Mouse (Mus musculus): ENCODE data around the gene Scube2. TPM values are rescaled to one million over a fixed set of nuclear protein-coding genes. Genes with fewer than 3 reads are reported as not detected.

Scube2 gene
- total RNA-seq (2021), result under 1 TPM in 1 of 2 experiments, not detected in 1; 0.32 TPM
- long read RNA-seq, experiment 1, result 0 reads
- long read RNA-seq, experiment 2, partial matches to known transcripts, result 0 of 1 reads
- long read RNA-seq, experiment 2, other reads (novel, unspliced or antisense), result 1 of 1 reads

DNA sequence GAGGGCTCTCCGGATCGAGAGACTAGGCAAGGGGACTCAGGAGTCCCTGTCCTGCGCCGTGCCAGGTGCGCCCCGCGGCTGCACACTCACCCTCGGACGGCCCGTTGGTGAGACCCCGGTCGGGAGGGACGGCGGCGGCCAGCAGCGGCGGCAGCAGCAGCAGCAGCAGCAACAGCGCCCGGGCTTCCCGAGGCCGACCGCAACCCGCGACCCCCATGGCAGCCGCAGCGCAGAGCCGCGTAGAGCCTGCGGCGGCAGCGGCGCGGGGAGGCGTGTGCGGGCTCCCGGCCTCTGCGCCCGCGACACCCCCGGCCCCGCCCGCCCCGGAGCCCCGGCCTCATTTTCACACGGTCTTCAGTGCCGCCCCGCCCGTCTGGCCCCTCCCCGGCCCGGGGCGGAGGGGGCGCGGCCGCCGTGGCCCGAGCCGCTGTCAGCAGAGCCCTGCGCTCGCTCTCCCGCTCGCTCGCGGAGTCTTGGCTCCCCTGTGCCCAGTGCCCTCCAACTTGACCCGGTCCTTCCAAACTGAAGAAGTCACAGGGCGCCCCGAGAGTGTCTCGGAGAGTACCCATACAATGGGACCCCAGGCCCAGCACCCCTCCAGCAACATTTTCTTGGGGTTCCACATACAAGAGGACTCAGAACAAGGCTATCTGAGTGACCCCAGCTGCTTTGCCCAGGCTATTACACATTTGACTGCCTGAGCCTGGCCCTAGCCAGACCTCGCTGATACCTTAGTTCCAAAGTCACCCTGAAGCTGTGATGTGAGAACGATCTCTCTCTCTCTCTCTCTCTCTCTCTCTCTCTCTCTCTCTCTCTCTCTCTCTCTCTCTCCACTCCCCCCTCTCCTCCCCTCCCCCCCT is at the start of gene Scube2:
Scube2 (minus strand) TSS at position 310 of the 860 bp plus-strand sequence.
- DNase-seq (ENCODE audit: low spot score in 2 of 2), result peak; percentile 21 to 41

DNA sequence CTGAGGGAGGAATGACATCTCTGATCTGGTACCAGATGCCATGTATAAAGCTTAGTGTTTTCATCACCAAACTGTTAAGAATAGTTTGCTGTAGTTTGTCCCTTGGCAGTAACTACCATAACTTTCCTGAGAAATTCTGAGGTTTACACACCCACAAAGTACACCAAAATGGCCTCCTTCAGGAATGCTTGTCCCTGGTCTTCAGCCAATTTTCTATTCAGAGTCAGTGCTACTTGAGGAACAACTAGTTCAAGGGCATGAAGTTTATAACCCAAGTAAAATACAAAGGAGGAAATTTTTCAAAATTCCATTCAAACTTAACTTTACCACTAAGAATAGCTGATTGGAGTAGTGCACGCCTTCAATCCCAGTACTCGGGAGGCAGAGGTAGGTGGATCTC is 40.7 kb upstream of the Scube2 start:
- no peak for DNase-seq (ENCODE audit: low spot score in 2 of 2)

DNA sequence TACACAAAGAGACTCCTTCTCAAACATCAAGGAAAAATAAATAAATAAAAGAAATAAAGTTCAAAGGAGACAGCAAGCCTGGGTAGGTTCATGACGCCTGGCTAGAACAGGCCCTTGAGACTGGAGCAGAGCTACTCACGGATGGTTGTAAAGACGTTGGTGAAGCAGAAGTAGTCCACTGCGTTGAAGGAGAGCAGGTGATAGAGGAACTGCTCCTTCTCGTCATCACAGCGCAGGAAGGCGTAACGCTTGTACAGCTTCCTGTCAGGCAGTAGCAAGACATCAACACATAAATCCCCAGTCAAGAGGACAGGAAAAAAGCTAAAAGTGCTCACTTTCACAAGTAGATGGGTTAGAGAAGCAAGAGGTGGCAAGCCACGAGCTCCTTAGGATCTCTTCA is 35.4 kb upstream of the Scube2 start:
- DNase-seq (ENCODE audit: low spot score in 2 of 2), result no peak

DNA sequence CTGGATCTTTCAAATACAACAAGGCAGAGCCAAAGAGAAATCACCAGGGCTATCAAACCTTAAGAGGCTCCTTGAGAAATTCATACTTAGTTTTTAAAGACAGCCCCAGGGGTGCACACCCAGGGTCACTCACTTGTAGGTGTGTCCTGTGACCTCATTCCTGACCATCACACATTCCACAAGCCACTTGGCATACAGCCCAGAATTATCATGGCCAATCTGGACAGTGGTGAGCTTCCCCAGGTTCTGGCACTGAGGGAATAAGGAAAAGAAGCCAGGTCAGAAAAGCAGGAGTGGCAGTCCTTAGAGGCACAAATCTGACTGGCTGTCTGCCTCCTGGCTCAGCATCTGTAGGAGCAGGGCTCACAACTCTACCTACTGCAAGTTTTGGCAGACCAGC is 33.4 kb upstream of the Scube2 start:
- peak in 1 of 2 experiments; percentile 30 for DNase-seq (ENCODE audit: low spot score in 2 of 2)

DNA sequence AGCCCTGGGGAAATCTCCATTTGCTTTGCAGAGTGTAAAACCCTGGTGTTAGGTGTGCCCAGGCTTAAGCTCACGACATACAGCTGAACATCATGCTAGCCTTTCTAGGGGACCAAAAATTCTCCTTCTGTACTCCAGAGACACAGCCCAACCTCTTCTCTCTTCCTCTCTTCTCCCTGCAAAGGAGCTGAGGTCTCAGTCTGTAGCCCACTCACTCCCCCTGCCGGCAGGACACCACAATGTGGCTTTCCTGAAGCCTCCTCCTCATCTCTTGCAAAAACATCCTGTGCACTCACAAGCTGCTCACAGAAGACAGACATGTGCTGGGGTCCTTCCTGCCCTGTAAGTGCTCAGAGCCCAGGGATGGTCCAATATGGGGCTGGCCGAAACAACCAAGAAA is 27.1 kb upstream of the Scube2 start:
- DNase-seq (ENCODE audit: low spot score in 2 of 2), result peak; percentile 57 to 65

DNA sequence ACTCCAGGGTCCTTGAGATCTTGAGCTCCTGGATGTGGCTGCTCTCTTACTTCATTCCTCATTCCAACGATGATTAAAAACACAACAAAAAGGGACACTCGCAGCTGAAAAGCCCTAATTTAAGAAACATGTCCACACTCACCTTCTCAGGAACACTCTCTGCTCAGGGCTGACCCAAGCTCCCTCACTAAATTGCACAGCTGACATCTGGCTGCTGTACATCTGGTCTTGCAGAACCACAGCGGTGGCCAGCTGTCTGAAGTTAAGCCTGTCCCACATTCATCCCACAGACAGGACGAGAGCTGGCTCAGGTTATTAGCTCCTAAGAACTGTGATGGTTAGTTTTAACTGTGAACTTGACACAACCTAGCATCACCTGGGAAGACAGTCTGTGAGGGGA is 26.3 kb upstream of the Scube2 start:
- no peak for DNase-seq (ENCODE audit: low spot score in 2 of 2)

DNA sequence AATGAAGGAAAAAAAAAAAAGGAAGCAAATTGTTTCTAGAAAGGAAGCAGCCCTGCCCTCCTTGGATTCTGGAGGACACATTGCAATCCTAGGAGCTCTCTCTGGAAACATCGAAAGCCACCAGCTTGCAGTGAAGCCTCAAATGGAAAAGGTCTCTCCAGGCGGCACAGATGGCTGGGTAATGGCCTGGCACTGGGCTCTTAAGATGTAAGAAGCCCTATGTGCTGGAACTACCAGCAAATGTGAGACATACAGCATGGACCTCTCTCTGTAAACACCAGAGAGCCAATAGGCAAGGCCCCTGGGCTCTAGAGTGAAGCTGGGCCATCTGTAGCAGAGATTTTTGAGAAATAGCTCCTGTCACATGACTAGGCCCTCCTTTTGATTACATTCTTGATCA is 24.8 kb upstream of the Scube2 start:
- no peak for DNase-seq (ENCODE audit: low spot score in 2 of 2)

DNA sequence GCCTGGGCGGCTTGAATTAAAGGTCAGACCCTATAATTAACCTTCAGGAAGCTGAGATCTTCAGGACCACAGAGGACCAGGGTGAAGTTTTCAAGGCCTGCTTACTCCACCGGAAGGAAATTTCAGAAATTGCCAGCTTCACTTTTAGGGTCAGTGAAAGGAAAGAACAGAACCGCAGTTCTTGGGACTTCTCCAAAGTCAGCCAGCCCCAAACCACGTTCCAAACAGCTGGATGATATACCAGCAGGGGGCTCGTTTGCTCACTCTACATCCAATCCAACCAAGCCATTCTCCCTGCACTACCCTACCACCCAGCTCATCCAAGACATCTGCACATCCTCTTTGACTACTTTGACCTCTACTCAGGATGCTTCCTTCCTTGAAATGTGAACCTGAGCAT is 23.8 kb upstream of the Scube2 start:
- DNase-seq (ENCODE audit: low spot score in 2 of 2), result no peak

DNA sequence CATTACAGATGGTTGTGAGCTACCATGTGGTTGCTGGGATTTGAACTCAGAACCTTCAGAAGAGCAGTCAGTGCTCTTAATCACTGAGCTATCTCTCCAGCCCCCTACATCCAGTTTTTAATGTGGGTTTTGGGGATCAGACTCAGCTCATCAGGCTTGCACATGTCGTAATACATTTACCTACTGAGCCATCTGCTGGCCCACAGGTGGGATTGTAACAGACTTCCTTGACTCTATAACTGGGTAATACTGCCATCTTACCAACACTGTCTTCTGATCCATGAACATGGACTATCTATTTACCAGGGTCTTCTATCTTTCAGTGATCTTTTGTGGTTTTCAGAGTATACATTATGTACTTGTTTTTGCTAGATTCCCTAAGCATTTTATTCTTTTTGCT is 20.8 kb upstream of the Scube2 start:
- DNase-seq (ENCODE audit: low spot score in 2 of 2), result no peak

DNA sequence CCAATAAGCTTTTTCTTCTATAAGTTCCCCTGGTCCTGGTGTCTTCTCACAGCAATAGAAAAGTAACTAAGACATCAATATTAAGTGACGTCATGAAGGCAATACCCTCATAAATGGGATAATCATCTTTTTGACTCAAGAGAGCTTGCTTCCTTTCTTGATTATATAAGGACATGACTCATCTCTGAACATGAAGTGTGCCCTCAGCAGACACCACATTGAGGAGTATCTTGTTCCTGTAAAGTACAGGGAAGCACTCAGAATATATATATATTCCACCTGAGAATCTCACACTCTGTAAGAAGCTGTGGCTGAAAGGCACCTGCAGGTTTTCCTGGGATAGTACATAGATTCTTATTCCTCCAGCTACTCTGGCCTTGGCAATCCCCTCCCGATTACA is 17.1 kb upstream of the Scube2 start:
- no peak for DNase-seq (ENCODE audit: low spot score in 2 of 2)

DNA sequence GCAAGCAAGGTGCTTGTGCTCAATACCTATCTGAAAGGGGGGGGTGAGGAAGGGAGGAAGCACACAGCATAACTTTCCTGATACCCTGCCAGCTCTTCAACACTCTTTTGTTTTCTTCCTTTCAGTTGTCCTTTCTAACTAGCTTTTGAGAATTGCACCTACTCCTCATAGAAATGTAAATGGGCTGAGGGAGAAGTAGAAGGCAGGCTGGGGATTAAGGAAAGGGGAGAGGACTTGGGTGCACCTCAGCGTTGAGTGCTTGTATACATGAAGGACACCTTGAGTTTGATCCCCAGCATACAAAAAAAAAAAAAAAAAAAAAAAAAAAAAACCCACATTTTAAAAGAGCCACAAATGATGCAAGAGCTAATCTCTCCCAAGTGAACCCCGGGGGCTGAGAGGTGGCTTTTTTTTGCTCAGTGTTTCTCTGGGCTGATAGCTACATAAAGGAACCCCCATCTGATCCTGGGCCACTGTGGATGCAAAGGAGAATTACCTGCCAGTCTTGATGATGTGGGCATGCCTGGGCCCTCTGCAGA is 16.2 kb upstream of the Scube2 start:
- DNase-seq (ENCODE audit: low spot score in 2 of 2), result no peak

DNA sequence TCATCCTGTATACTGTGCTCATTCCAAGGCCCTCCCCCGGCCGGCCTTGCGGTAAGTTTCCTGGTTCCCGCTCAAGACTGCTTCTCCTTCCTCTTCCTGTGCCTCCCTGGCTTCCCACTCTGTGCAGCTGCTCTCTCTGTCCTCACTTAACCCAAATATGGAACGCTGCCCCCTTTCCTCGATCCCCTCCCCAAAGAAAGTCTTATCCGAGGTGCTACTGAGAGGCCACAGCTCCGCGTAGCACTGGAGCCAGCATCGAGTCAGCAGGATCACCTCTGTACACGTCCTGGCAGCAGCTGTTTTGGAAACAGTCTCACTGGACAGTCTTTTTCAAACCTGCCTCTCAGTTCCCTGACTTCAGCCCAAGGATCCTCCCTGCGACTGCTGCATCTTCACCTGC is 13.7 kb upstream of the Scube2 start:
- DNase-seq (ENCODE audit: low spot score in 2 of 2), result no peak

DNA sequence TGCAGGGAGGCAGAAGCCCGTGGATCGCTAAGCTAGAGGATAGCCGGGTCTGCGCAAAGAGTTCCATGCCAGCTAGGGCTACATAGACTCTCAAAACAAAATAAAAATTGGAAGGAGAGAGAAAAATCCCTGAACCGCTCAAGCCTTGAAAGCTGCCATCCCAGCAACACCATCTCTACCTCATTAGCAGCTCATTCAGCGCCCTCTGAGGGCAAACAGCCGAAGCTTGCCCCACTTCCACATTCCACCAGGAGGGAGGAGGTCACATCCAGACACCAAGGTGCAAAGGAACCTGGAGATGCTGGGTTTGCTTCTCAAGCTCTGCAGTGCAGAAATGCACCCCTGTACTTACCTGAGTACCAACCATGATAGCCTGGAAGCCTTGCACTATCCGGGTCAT is 10.6 kb upstream of the Scube2 start:
- no peak for DNase-seq (ENCODE audit: low spot score in 2 of 2)

DNA sequence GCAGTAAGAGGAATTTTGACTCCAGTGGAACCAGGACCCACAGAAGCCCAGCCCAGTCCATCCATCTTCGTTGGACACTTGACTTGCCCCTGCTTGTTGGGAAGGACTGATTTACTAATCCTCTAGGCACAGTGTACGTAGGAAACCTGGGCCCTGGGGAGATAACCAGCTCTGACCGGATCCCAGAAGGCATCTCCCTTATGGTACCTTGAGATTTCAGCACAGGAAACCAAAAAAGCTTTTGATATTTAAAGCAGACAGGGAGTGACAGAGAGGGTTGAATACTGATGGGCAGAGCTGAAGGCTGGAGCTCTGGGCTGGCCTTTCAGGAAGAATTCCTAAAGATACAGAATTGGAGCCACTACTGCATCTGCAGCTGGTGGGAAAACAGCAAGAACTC is 10.1 kb upstream of the Scube2 start:
- DNase-seq (ENCODE audit: low spot score in 2 of 2), result no peak

DNA sequence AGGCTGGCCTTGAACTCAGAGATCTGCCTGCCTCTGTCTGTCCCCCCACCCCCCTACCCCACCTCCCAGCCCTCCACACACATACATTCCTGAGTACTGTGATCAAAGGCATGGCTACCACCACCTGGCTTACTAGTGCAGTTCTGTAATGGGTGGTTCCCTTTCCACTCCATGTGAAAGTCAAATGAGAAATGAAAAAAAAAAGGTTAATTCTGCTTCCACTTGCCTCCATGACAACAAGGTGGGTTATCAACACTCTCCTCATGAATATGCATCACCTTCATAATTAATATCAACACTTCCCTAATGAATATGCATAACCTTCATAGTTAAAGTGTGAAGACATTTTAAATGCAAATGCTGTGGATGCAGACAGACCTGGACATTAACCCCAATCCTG is 9.6 kb upstream of the Scube2 start:
- DNase-seq (ENCODE audit: low spot score in 2 of 2), result no peak

DNA sequence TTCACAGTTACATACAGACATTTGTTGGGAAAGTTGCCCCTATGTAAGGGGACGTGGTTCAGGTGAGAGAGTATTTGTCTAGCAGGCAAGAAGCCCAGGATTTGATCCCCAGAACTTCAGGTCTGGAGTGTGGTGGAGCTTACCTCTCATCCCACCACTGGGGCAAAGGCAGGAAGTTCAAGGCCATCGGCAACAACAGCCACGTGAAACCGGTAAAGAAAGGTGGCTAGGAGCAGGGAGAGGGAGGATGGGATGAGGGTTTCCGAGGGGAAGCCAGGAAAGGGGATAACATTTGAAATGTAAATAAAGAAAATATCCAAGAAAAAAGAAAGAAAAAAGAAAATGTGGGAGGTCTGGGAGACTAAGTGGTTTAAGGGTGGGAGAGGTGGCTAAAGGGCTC is 7.7 kb upstream of the Scube2 start:
- DNase-seq (ENCODE audit: low spot score in 2 of 2), result no peak

DNA sequence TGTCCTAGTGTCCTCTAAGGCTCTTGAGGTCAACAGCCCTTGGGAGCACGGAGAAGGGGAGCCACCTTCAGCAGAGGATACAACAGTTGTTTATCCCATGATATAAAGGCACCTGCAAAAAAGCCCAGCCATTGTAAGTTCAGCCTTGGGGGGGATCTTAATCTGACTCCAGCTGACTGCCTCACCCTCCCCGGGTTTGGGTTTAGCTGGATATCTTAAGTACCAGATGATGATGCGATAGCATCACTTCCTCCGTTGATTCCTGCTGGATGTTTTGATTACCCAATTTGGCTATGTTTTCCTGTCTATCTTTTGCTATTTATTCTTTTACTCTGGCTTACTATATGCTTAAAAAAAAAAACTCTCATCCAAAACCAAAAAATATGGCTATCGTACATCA is 5.8 kb upstream of the Scube2 start:
- DNase-seq (ENCODE audit: low spot score in 2 of 2), result no peak

DNA sequence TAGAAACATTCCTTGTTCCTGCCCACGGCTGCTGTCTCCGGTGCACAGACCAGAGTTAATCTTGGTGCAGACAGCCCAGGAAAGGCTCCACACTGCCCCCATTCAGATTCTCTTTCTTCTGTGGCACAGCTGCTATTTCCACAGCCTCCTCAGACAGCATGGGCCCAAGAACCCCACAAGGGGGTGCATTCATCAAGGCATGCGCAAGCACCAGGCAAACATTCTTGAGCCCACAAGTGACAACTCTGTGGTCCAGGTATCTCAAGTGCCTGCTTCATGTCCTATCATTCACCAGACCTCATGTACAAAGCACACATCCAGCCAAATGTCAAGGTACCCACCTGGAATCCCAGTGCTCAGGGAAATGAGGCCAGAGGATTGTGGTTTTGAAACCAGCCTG is 3.0 kb upstream of the Scube2 start:
- no peak for DNase-seq (ENCODE audit: low spot score in 2 of 2)

DNA sequence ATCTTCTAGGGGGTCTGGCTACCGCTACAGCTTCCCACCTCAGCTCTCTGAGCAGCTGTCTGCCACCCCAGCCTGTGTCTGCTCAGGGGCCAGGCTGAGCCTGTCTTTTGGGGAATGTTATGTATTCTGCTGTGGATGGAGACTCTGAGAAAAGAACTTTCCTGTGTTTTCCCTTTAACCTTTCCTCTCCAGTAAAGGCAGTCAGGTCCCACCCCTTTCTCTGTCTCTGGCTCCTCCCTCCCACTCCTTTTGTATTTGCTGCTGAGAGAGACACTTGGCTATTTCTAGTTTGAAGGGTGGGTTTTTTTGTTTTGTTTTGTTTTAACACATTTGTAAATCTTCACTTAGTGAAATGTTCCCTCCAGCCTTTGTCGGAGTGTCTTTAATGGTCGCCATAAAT is 1.2 kb upstream of the Scube2 start:
- DNase-seq (ENCODE audit: low spot score in 2 of 2), result no peak

DNA sequence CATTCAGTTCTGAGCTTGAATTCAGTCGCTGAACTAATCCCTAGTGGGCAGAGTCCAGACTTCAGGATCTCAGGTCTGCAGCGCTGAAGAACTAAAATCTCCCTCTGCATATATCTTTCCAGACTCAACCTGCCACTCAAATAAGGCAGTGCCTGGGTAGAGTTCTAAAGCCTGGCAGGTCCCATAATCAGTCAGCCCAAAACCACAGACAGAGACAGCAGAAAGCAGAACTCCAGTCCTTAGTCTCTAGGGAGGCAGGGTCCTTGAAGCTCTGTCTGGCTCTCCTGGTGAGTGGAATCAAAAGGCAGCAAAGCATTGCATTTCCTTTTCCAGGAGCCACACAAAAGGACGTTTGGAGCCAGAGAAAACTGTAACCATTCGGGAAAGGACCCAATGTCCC is 1.9 kb downstream of the Scube2 start:
- DNase-seq (ENCODE audit: low spot score in 2 of 2), result no peak

DNA sequence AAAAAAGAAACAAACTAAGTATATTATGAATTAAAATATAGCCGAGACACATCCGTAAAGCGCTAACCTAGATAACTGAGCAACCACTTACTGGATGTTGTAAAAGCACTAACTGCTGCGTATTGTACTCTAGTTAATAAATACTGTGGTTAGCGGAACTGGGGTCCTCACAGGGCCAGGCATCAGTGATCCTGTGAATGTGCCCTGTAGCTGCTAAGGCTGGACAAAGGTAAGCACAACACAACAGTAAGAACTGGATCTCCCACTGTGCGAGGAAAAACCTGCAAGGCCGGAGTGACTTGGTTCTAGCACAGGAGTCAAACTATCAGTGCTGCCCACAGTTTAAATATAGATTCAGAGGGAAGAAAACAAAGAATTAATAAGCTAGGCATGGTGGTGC is 5.3 kb downstream of the Scube2 start:
- no peak for DNase-seq (ENCODE audit: low spot score in 2 of 2)

DNA sequence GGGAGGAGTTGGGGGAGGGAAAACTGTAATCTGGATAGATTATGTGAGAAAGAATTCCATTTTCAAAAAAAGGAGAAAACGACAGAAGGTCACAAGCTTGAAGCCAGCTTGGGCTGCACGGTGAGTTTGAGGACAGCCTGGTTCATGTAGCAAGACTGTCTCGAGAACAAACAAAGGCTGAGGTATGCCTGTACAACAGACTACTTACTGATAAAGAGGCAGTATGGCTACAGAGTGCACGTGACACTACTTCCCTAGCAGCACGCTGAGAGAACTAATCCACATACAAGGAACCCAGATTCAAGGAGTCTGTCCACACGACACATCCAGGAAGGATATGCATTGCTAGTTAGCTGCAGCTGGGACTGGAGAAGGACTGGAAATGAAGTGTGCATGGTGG is 6.1 kb downstream of the Scube2 start:
- no peak for DNase-seq (ENCODE audit: low spot score in 2 of 2)

DNA sequence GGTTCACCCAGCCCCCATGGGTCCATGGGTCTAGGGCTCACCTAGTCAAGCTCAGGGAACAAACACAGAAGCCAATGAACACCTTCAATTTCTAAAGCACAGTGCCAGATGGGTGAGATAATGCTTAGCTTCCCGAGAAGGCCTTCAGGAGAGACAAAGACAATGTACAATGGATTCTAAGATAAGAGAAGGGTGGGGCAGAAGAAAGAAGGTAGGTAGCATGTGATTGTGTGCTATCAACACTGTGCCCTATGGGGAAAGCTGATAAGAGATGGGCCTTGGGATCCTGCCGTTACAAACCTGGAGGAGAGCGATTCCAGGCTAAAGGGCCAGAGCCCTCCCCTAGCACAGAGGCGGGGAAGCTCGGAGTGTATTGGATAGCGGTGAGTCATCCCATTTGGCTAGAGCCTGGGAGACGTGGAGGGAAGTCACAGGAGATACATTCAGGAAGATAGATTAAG is 12.7 kb downstream of the Scube2 start:
- peak in 1 of 2 experiments; percentile 10 for DNase-seq (ENCODE audit: low spot score in 2 of 2)
